Mouse (Mus musculus): ENCODE measurements at regions not wholly inside any gene's neighbourhood (a gene's known extent, or its start where the extent isn't known, plus 50 kb on each side); places are given as distances from the start of the nearest gene placed in this dataset.

DNA sequence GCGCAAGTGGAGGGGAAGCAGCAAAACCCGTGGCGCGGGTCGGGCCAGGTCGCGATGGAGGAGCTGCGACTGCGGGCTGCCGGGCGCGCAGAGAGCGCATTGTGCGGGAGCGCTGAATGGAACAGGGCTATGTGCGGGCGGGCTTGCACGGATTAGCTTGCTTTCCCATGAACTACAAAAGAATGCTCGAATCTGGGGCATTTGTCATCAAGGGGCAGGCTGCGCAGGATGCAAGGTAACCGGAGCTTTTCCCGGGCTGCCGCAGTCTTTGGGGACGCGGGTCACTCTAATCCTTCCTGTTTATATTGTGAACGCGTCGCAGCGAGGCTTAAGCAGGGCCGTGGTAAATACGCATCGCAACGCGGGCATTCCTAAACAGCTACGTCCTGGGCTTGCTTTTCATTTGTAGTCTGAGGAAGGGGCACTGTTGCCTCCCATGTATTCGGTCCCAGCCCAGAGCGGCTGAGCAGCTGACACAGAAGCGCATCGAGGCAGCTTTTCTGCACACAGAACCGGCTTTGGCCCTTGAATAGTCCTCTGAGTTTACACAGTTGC is 64.8 kb upstream of the Akt3 start:
- TF ChIP-seq CTCF (IDR thresholded peaks at IDR 0.05; ENCODE audit: borderline replicate concordance, extremely low read depth, insufficient read depth, insufficient read length) (no peak), POLR2A (IDR thresholded peaks at IDR 0.05; ENCODE audit: borderline replicate concordance, extremely low read depth, insufficient read depth, insufficient read length, poor library complexity, severe bottlenecking) (no peak)

All from brain, embryonic 14.5 days (tissue).